Mouse (Mus musculus): ENCODE measurements around the gene Hexim1.

GRCm38 (mm10) chr11:103160738-103161137 lies 44.7 kb downstream of the Hexim1 start:
- TF ChIP-seq CTCF (IDR thresholded peaks at IDR 0.05; ENCODE audit: control insufficient read depth, insufficient read depth, insufficient read length) (no peak), CEBPB (IDR thresholded peaks at IDR 0.05; ENCODE audit: low read depth) (no peak)

Measured in C2C12 (cell line).